Mouse (Mus musculus) CH12.LX (cell line): ENCODE results near the gene Htr1d. TPM values are rescaled to one million over a fixed set of nuclear protein-coding genes. Genes with fewer than 3 reads are reported as not detected.
A peak's percentile ranks its signal among the peaks of the same experiment; 100 is the strongest.

Source experiments
- DNase-seq: peaks from one replicate; pipeline ENCODE4 v3.0.0-alpha.2; 2013; ENCODE audit errors: extremely low read depth
- H3K27ac ChIP-seq: 2 replicates; pipeline ENCODE4 v1.5.1; 2012; ENCODE audit warnings: low read depth, mild to moderate bottlenecking, control low read depth, moderate library complexity; ENCODE audit not compliant: insufficient read depth
- H3K27me3 ChIP-seq: replicated peaks from 2 replicates; pipeline ENCODE3; 2012; ENCODE audit warnings: inconsistent platforms
- H3K36me3 ChIP-seq, 2 experiments: replicated peaks in 1 of 2; 2 replicates each; pipeline versions ENCODE3 to v1.6.1; 2012; ENCODE audit warnings: inconsistent platforms in 1 of 2, low read length in 1 of 2, mild to moderate bottlenecking in 1 of 2, mixed read lengths in 1 of 2, moderate library complexity in 1 of 2; ENCODE audit not compliant: control insufficient read depth in 1 of 2, insufficient read depth in 1 of 2
- H3K4me1 ChIP-seq, 2 experiments: 2 replicates each; pipeline ENCODE4 v1.6.1; 2012; ENCODE audit warnings: inconsistent platforms in 1 of 2, moderate library complexity in 1 of 2; ENCODE audit not compliant: insufficient read depth in 2 of 2, control insufficient read depth in 1 of 2
- H3K4me2 ChIP-seq: 2 replicates; pipeline ENCODE4 v1.6.1; 2012; ENCODE audit warnings: low read depth, mild to moderate bottlenecking, control low read depth; ENCODE audit not compliant: poor library complexity, insufficient read depth, severe bottlenecking
- H3K4me3 ChIP-seq, 3 experiments: fragments of 150-350 bp in 1 of 3; sonication (generic) in 1 of 3; replicated peaks in 1 of 3; 2 replicates each; pipeline versions ENCODE3 to v1.5.1; 2011 to 2012; ENCODE audit warnings: low read depth in 2 of 3, low read length in 2 of 3, mild to moderate bottlenecking in 2 of 3, moderate library complexity in 2 of 3, control low read depth in 1 of 3, improper control_type of control experiment in 1 of 3, inconsistent platforms in 1 of 3, mixed read lengths in 1 of 3; ENCODE audit not compliant: poor library complexity in 1 of 3
- H3K79me2 ChIP-seq: replicated peaks from 2 replicates; pipeline ENCODE4 v1.6.1; 2012; ENCODE audit warnings: mild to moderate bottlenecking, moderate library complexity; ENCODE audit not compliant: control insufficient read depth, poor library complexity, insufficient read depth, severe bottlenecking; ENCODE audit errors: extremely low read depth
- H3K9ac ChIP-seq: 2 replicates; pipeline ENCODE4 v1.6.1; 2012; ENCODE audit warnings: low read depth, mild to moderate bottlenecking, control low read depth, moderate library complexity; ENCODE audit not compliant: insufficient read depth
- H3K9me3 ChIP-seq: replicated peaks from 2 replicates; pipeline ENCODE3; 2012; ENCODE audit warnings: low read length, inconsistent platforms, mixed read lengths
- BHLHE40 ChIP-seq: IDR thresholded peaks from 2 replicates; pipeline ENCODE4 v1.6.1; 2011; ENCODE audit warnings: mild to moderate bottlenecking, low read depth, low read length, improper control_type of control experiment
- CHD2 ChIP-seq: IDR thresholded peaks from 2 replicates; pipeline ENCODE4 v1.6.1; 2011; ENCODE audit warnings: low read length, improper control_type of control experiment
- E2F4 ChIP-seq: IDR thresholded peaks from 2 replicates; pipeline ENCODE4 v1.6.1; 2011; ENCODE audit warnings: low read depth, low read length, improper control_type of control experiment; ENCODE audit not compliant: insufficient replicate concordance
- ETS1 ChIP-seq: conservative IDR thresholded peaks from 2 replicates; pipeline ENCODE4 v1.6.1; 2012; ENCODE audit warnings: low read depth, mild to moderate bottlenecking, inconsistent platforms, low read length, improper control_type of control experiment, moderate library complexity
- GABPA ChIP-seq: IDR thresholded peaks from 2 replicates; pipeline ENCODE4 v1.6.1; 2012; ENCODE audit warnings: low read depth, low read length, improper control_type of control experiment, inconsistent platforms; ENCODE audit not compliant: insufficient replicate concordance
- HCFC1 ChIP-seq: IDR thresholded peaks from 2 replicates; pipeline ENCODE4 v1.6.1; 2012; ENCODE audit warnings: low read depth, mild to moderate bottlenecking, inconsistent platforms, low read length, improper control_type of control experiment
- KAT2A ChIP-seq: IDR thresholded peaks from 2 replicates; pipeline ENCODE4 v1.6.1; 2012; ENCODE audit warnings: low read length, improper control_type of control experiment, inconsistent platforms; ENCODE audit not compliant: insufficient replicate concordance
- MXI1 ChIP-seq: IDR thresholded peaks from 2 replicates; pipeline ENCODE4 v1.6.1; 2011; ENCODE audit warnings: mild to moderate bottlenecking, low read depth, low read length, improper control_type of control experiment
- NELFE ChIP-seq: IDR thresholded peaks from 2 replicates; pipeline ENCODE4 v1.6.1; 2011; ENCODE audit warnings: low read depth, low read length, improper control_type of control experiment
- NRF1 ChIP-seq: IDR thresholded peaks from 2 replicates; pipeline ENCODE4 v1.6.1; 2014; ENCODE audit warnings: low read depth, mild to moderate bottlenecking, inconsistent platforms, low read length, improper control_type of control experiment, moderate library complexity
- POLR2A ChIP-seq: IDR thresholded peaks from 2 replicates; pipeline ENCODE4 v1.6.1; 2011; ENCODE audit warnings: low read depth, mild to moderate bottlenecking, improper control_type of control experiment, low read length
- POLR2AphosphoS2 ChIP-seq: IDR thresholded peaks from 2 replicates; pipeline ENCODE4 v1.6.1; 2011; ENCODE audit warnings: low read depth, low read length, improper control_type of control experiment
- RCOR1 ChIP-seq: conservative IDR thresholded peaks from 2 replicates; pipeline ENCODE4 v1.6.1; 2012; ENCODE audit warnings: low read depth, mild to moderate bottlenecking, inconsistent platforms, low read length, improper control_type of control experiment
- SMC3 ChIP-seq: IDR thresholded peaks from 2 replicates; pipeline ENCODE4 v1.6.1; 2011; ENCODE audit warnings: low read depth, low read length, improper control_type of control experiment
- TBP ChIP-seq: conservative IDR thresholded peaks from 2 replicates; pipeline ENCODE4 v1.6.1; 2011; ENCODE audit warnings: low read depth, low read length, improper control_type of control experiment
- ZC3H11A ChIP-seq: IDR thresholded peaks from 2 replicates; pipeline ENCODE4 v1.6.1; 2012; ENCODE audit warnings: low read depth, mild to moderate bottlenecking, inconsistent platforms, low read length, improper control_type of control experiment
- ZNF384 ChIP-seq: IDR thresholded peaks from 2 replicates; pipeline ENCODE4 v1.6.1; 2012; ENCODE audit warnings: low read depth, low read length, improper control_type of control experiment, inconsistent platforms
- dilution Hi-C: fragments of 300-500 bp; cut with MboI; formaldehyde crosslinking; loops from 2 replicates; pipeline ENCODE4 v1.14.3; 2020; ENCODE audit warnings: low sequenced_read_pairs; ENCODE audit not compliant: extremely low pct_unique_long_range_greater_than_20kb, extremely low pct_ligation_motif_present
- in situ Hi-C: fragments of 300-500 bp; cut with MboI; formaldehyde crosslinking; loops from 3 replicates; pipeline ENCODE4 v1.14.3; 2019; ENCODE audit warnings: low sequenced_read_pairs, low pct_ligation_motif_present, low pct_unique_long_range_greater_than_20kb, mixed read lengths
- polyA plus RNA-seq: library from polyadenylated mRNA; unstranded; fragments of >175 nt; gene quantifications from 2 replicates; pipeline ENCODE4 v1.2.1, GENCODE M21; 2012; ENCODE audit warnings: low read depth; ENCODE audit not compliant: insufficient read length
- total RNA-seq, 2 experiments: library from RNA; depleted of rRNA; stranded (reverse); fragments of 300-350 nt in 1 of 2; fragments of >200 nt in 1 of 2; gene quantifications; 2 replicates each; pipeline ENCODE4 v1.2.3; 2012 to 2014

Gene Htr1d
- total and polyA plus RNA-seq, 3 experiments, result not detected

GRCm38 (mm10) chr4:136444561-136444960 lies 21.2 kb downstream of the Htr1d start:
- Histone ChIP-seq H3K4me2 (no peak overlapping the region; the same call in 1 of the 2 replicates), H3K4me1 (no peaks in the 10 kb centered on the region), H3K79me2 (no peaks in the 10 kb centered on the region), H3K27ac (no peak overlapping the region), H3K4me3 (no peak overlapping the region), H3K9me3 (no peaks in the 10 kb centered on the region), H3K9ac (no peak overlapping the region), H3K27me3 (peaks cover 1% of the 10 kb centered on the region), H3K36me3 (no peaks in the 10 kb centered on the region)
- dilution Hi-C loops, result no loop called here
- TF ChIP-seq BHLHE40 (0 out of 2 replicates have a peak, but pooled peaks have one; percentile 16), NELFE (no peak)
- in situ Hi-C loops, result no loop called here
- no peak for DNase-seq

GRCm38 (mm10) chr4:136449795-136450194 lies 26.5 kb downstream of the Htr1d start:
- in situ Hi-C loops, result loop anchor here (10.0 kb wide), 1 partner anchor 55 kb away; no protein-coding TSS in a partner anchor
- Histone ChIP-seq H3K9me3 (no peaks in the 10 kb centered on the region), H3K36me3 (no peaks in the 10 kb centered on the region), H3K79me2 (no peaks in the 10 kb centered on the region), H3K27ac (no peak overlapping the region), H3K4me3 (no peak overlapping the region), H3K4me1 (peaks cover 0 to 2% of the 10 kb centered on the region in 2 experiments; a peak in 2 of 4 replicates), H3K9ac (no peak overlapping the region), H3K4me2 (no peak overlapping the region), H3K27me3 (no peaks in the 10 kb centered on the region)
- TF ChIP-seq POLR2A, result no peak
- TF ChIP-seq ZNF384, result no peak
- no peak for TF ChIP-seq MXI1
- no peak for TF ChIP-seq ETS1
- TF ChIP-seq ZC3H11A, result no peak
- TF ChIP-seq NRF1, result no peak
- TF ChIP-seq NELFE, result no peak
- TF ChIP-seq HCFC1, result no peak
- TF ChIP-seq RCOR1, result no peak
- TF ChIP-seq SMC3, result no peak
- no peak for TF ChIP-seq CHD2
- no peak for TF ChIP-seq TBP
- no peak for TF ChIP-seq GABPA
- no peak for TF ChIP-seq E2F4
- no peak for TF ChIP-seq POLR2AphosphoS2
- TF ChIP-seq KAT2A, result no peak
- DNase-seq, result no peak
- dilution Hi-C loops, result no loop called here
